Mouse (Mus musculus): ENCODE measurements around the gene Lnx2. TPM values are rescaled to one million over a fixed set of nuclear protein-coding genes. Genes with fewer than 3 reads are reported as not detected.

Gene Lnx2
- polyA plus RNA-seq, 1 experiment, result 57.3 TPM

- Histone ChIP-seq H3K4me1 (ENCODE audit: control insufficient read depth, insufficient read depth, low read length) (peaks cover 18% of the 10 kb centered on the region), H3K4me3 (replicated peaks; ENCODE audit: extremely low read depth, low read depth, low read length) (no peak overlapping the region)
- 56% methylated on average over 11 of the region's 11 CpGs for WGBS
- DNase-seq, result no peak
- no peak for TF ChIP-seq CTCF (IDR thresholded peaks at IDR 0.05; ENCODE audit: insufficient read depth, low read length)
Measured at GRCm38 (mm10) chr5:147045929-147046328, 30.5 kb downstream of the Lnx2 start.

DNA sequence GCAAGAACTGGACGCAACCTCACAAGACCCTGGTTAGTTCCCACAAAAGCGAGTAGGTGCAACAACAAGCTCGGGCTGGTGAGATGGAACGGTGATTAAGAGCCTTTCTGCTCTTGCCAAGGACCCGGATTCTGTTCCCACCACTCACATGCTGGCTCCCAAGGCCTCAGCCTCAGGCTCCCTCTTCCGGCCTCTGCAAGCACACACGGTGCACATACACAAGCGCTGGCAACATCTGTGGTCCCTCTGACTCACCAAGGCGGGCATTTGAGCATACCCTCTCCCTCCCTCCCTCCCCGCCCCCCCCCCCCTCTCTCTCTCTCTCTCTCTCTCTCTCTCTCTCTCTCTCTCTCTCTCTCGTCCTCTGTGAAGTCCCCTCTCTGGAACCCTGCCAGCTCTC is 31.1 kb downstream of the Lnx2 start:
- DNase-seq, result no peak
- WGBS, result 64% methylated on average over 10 of the region's 11 CpGs
- no peak overlapping the region for H3K4me3 ChIP-seq (replicated peaks; ENCODE audit: extremely low read depth, low read depth, low read length)
- peaks cover 22% of the 10 kb centered on the region for H3K4me1 ChIP-seq (ENCODE audit: control insufficient read depth, insufficient read depth, low read length)
- TF ChIP-seq CTCF (IDR thresholded peaks at IDR 0.05; ENCODE audit: insufficient read depth, low read length) (no peak), POLR2A (IDR thresholded peaks at IDR 0.05; ENCODE audit: borderline replicate concordance, extremely low read depth, low read depth, low read length) (no peak)

DNA sequence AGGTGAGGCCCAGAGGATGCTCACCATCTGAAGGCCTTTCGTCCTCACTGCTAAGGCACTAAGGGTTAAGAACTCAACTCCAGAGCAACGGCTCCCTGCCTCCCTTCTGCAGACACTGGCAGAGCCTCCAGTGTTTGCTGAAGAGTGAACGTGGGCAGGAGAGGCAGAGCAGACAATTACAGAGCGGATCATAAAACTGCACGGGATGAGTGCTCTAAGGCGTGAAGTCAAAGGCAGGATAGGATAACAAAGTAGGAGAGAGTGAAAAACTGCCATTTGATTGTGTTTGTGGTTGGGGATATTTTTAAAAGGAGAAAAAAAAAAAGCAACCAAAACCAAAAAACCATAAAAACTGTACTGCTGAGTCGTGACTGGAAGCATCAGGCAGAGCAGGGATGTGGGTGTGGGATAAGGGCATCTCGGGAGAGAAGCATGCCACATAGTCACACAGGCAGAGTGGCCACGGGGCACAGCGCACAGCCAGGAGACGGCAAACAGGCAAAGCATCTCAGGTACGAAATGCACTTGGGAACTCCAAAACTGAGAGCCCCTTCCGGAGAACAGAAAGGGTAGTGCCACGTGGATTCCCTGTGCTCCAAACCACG is 33.0 kb downstream of the Lnx2 start:
- H3K4me3 ChIP-seq (replicated peaks; ENCODE audit: extremely low read depth, low read depth, low read length), result no peak overlapping the region
- 67% methylated on average over 15 of the region's 15 CpGs for WGBS
- TF ChIP-seq CTCF (IDR thresholded peaks at IDR 0.05; ENCODE audit: insufficient read depth, low read length) (no peak), POLR2A (IDR thresholded peaks at IDR 0.05; ENCODE audit: borderline replicate concordance, extremely low read depth, low read depth, low read length) (no peak)
- peaks cover 33% of the 10 kb centered on the region for H3K4me1 ChIP-seq (ENCODE audit: control insufficient read depth, insufficient read depth, low read length)
- no peak for DNase-seq

- TF ChIP-seq CTCF (IDR thresholded peaks at IDR 0.05; ENCODE audit: insufficient read depth, low read length) (no peak), POLR2A (IDR thresholded peaks at IDR 0.05; ENCODE audit: borderline replicate concordance, extremely low read depth, low read depth, low read length) (no peak)
- 76% methylated on average over 40 of the region's 40 CpGs for WGBS
- H3K4me1 ChIP-seq (ENCODE audit: control insufficient read depth, insufficient read depth, low read length), result peaks cover 41% of the 10 kb centered on the region
- H3K4me3 ChIP-seq (replicated peaks; ENCODE audit: extremely low read depth, low read depth, low read length), result no peak overlapping the region
- no peak for DNase-seq
Measured at GRCm38 (mm10) chr5:147041965-147042937, 34.1 kb downstream of the Lnx2 start.

GRCm38 (mm10) chr5:147039394-147039793 is 37.0 kb downstream of the Lnx2 start:
- no peak overlapping the region for H3K4me3 ChIP-seq (replicated peaks; ENCODE audit: extremely low read depth, low read depth, low read length)
- TF ChIP-seq POLR2A (IDR thresholded peaks at IDR 0.05; ENCODE audit: borderline replicate concordance, extremely low read depth, low read depth, low read length), result no peak
- no peak for TF ChIP-seq CTCF (IDR thresholded peaks at IDR 0.05; ENCODE audit: insufficient read depth, low read length)
- H3K4me1 ChIP-seq (ENCODE audit: control insufficient read depth, insufficient read depth, low read length), result peaks cover 56% of the 10 kb centered on the region
- no peak for DNase-seq
- WGBS, result 59% methylated on average over 5 of the region's 5 CpGs

GRCm38 (mm10) chr5:147037601-147038000 is 38.8 kb downstream of the Lnx2 start:
- Histone ChIP-seq H3K4me3 (replicated peaks; ENCODE audit: extremely low read depth, low read depth, low read length) (no peak overlapping the region), H3K4me1 (ENCODE audit: control insufficient read depth, insufficient read depth, low read length) (peaks cover 53% of the 10 kb centered on the region)
- no peak for DNase-seq
- no peak for TF ChIP-seq POLR2A (IDR thresholded peaks at IDR 0.05; ENCODE audit: borderline replicate concordance, extremely low read depth, low read depth, low read length)
- no peak for TF ChIP-seq CTCF (IDR thresholded peaks at IDR 0.05; ENCODE audit: insufficient read depth, low read length)
- 31% methylated on average over 3 of the region's 3 CpGs for WGBS

- 59% methylated on average over 5 of the region's 5 CpGs for WGBS
- Histone ChIP-seq H3K4me1 (ENCODE audit: control insufficient read depth, insufficient read depth, low read length) (peaks cover 49% of the 10 kb centered on the region), H3K4me3 (replicated peaks; ENCODE audit: extremely low read depth, low read depth, low read length) (no peak overlapping the region)
- no peak for DNase-seq
- TF ChIP-seq POLR2A (IDR thresholded peaks at IDR 0.05; ENCODE audit: borderline replicate concordance, extremely low read depth, low read depth, low read length) (no peak), CTCF (IDR thresholded peaks at IDR 0.05; ENCODE audit: insufficient read depth, low read length) (no peak)
Measured at GRCm38 (mm10) chr5:147036661-147037060, 39.7 kb downstream of the Lnx2 start.

DNA sequence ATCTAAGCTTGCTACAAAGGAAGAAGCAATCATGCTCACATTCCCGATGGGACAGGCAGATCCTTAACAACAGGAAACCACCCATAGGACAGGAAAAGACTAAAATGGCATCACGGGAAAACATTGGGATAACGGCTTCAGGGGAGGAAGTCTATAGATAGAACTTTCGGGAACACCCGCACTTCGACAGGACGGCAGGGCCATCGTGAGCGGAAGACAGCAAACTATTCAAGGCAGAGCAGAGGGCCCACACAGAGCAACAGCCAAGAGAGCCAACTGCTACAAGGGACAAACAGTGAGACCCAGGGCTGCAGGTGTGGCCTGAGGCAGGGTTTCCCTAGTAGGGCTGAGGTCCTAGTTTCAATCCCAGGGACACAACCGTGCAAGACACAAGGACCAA is 40.4 kb downstream of the Lnx2 start:
- H3K4me1 ChIP-seq (ENCODE audit: control insufficient read depth, insufficient read depth, low read length), result peaks cover 50% of the 10 kb centered on the region
- no peak overlapping the region for H3K4me3 ChIP-seq (replicated peaks; ENCODE audit: extremely low read depth, low read depth, low read length)
- WGBS, result 47% methylated on average over 10 of the region's 10 CpGs
- TF ChIP-seq POLR2A (IDR thresholded peaks at IDR 0.05; ENCODE audit: borderline replicate concordance, extremely low read depth, low read depth, low read length), result peak; percentile 48; the same call in 1 of the 2 replicates
- no peak for TF ChIP-seq CTCF (IDR thresholded peaks at IDR 0.05; ENCODE audit: insufficient read depth, low read length)
- DNase-seq, result no peak

- DNase-seq, result no peak
- TF ChIP-seq CTCF (IDR thresholded peaks at IDR 0.05; ENCODE audit: insufficient read depth, low read length) (no peak), POLR2A (IDR thresholded peaks at IDR 0.05; ENCODE audit: borderline replicate concordance, extremely low read depth, low read depth, low read length) (no peak)
- peaks cover 50% of the 10 kb centered on the region for H3K4me1 ChIP-seq (ENCODE audit: control insufficient read depth, insufficient read depth, low read length)
- H3K4me3 ChIP-seq (replicated peaks; ENCODE audit: extremely low read depth, low read depth, low read length), result no peak overlapping the region
- 50% methylated on average over 6 of the region's 6 CpGs for WGBS
Measured at GRCm38 (mm10) chr5:147035301-147035700, 41.1 kb downstream of the Lnx2 start.
